Mouse (Mus musculus) liver, postnatal 0 days (tissue): Measurements from ENCODE around the gene Ing2.

Experiments
- CTCF ChIP-seq: sonication (generic); IDR thresholded peaks from 2 replicates; pipeline ENCODE4 v1.5.1; 2016; ENCODE audit warnings: antibody characterized with exemption, low read depth
- EP300 ChIP-seq: IDR thresholded peaks from 2 replicates; pipeline ENCODE4 v1.6.1; 2016; ENCODE audit warnings: antibody characterized with exemption, low read depth, mild to moderate bottlenecking

DNA sequence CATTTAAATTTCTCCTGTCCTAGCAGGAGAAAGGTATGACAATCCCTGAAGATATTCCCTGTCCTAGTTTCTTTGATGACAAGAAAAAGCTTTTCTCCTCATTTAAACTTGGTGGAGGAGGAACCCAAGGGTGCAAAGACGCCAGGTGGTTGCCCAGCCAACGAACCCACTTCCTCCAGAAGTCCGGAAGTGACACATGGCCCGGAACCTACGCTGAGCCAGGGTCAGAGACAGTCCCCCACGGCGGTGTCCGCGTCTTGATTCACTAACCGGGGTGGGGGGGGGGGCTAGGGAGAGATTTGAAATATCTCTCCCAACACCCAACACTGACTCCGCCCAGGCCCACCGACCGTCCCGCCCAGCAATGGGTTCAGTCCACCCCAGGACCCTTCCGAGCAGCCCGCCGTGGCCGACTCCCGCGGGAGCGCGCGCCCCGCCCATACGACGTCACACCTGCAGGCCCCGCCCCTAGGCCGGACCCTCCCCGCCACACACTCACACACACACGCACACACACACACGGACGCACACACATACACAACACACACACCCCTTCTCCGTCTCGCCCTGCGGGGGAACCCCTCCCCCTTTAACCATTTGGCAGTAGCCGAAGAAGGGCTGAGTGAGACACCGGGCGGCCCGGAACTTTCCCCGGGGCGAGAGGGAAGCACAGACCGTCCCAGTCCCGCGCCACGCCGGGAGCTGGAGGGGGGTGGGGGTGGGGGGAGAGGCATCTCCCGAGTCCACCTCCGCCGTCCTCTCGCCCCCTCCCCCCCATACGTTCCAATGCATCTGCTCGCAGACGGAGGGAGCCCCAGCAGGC, 1.8 kb downstream of the Ing2 start:
- no peak for TF ChIP-seq CTCF
- TF ChIP-seq EP300, result no peak
